Mouse (Mus musculus) lung, embryonic 15.5 days (tissue): ENCODE data around the gene Gpam. TPM values are rescaled to one million over a fixed set of nuclear protein-coding genes. Genes with fewer than 3 reads are reported as not detected.

Experiments used
- ATAC-seq: fragments of 200-750 bp; cut with Nextera tagmentation; 2 replicates; pipeline ENCODE4 v1.8.0; 2017; ENCODE audit warnings: moderate number of reproducible peaks, borderline replicate concordance; ENCODE audit not compliant: low FRiP score, low TSS enrichment; ENCODE audit errors: extremely low read depth
- H3K27ac ChIP-seq: fragments of 300-500 bp; sonication (generic); 2 replicates; pipeline ENCODE4 v1.5.1; 2015; ENCODE audit warnings: moderate library complexity, mild to moderate bottlenecking, inconsistent platforms
- H3K27me3 ChIP-seq: fragments of 300-500 bp; sonication (generic); 2 replicates; pipeline ENCODE4 v1.6.1; 2015; ENCODE audit warnings: inconsistent platforms
- H3K36me3 ChIP-seq: fragments of 300-500 bp; sonication (generic); 2 replicates; pipeline ENCODE4 v1.6.1; 2015; ENCODE audit warnings: inconsistent platforms
- H3K4me1 ChIP-seq: fragments of 300-500 bp; sonication (generic); 2 replicates; pipeline ENCODE4 v1.6.1; 2015; ENCODE audit warnings: inconsistent platforms
- H3K4me2 ChIP-seq: fragments of 300-500 bp; sonication (generic); 2 replicates; pipeline ENCODE4 v1.6.1; 2015; ENCODE audit warnings: inconsistent platforms, mild to moderate bottlenecking, moderate library complexity
- H3K4me3 ChIP-seq: fragments of 300-500 bp; sonication (generic); 2 replicates; pipeline ENCODE4 v1.5.1; 2015; ENCODE audit warnings: mild to moderate bottlenecking, inconsistent platforms
- H3K9ac ChIP-seq: fragments of 300-500 bp; sonication (generic); 2 replicates; pipeline ENCODE4 v1.6.1; 2015; ENCODE audit warnings: inconsistent platforms
- H3K9me3 ChIP-seq: fragments of 300-500 bp; sonication (generic); 2 replicates; pipeline ENCODE4 v1.6.1; 2016; ENCODE audit warnings: inconsistent platforms
- WGBS: fragments of 180-500 bp; shearing (Covaris S2); methylation state at CpG from one replicate; pipeline ENCODE4 v1.1.7; 2015; 5-methylcytosine and 5-hydroxymethylcytosine counted together
- polyA plus RNA-seq: library from polyadenylated mRNA; unstranded; fragments of >200 nt; fragmentation: Nextera tagmentation; extraction: Ambion mirVana; gene quantifications from 2 replicates; pipeline ENCODE4 v1.2.1, GENCODE M21; 2015

Gene Gpam
- polyA plus RNA-seq, 1 experiment from 2014 or later, result 29.2 TPM

DNA sequence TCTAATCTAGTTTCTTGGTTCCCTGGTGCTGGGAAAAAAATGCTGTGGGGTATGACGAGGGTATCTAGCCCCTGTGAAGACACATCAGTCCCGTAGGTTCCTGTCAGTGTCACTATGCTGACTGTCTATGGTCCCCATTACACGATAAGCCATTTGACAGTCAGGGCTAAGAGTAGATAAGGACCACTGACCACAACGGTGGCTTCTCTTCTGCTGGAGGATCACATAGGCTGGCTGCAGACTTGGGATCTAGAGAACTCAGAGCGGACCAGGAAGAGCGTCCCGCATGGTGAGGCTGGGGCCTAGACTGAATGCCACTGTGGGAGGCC lies 41.2 kb downstream of the Gpam start:
- H3K27ac ChIP-seq, result no peak overlapping the region
- peaks cover 89% of the 10 kb centered on the region for H3K36me3 ChIP-seq
- ATAC-seq, result no peak
- no peak overlapping the region for H3K4me2 ChIP-seq
- no peak overlapping the region for H3K4me3 ChIP-seq
- WGBS, result 87% methylated on average over 7 of the region's 7 CpGs
- H3K9ac ChIP-seq, result no peak overlapping the region
- H3K9me3 ChIP-seq, result no peaks in the 10 kb centered on the region
- H3K27me3 ChIP-seq, result no peaks in the 10 kb centered on the region
- peaks cover 7% of the 10 kb centered on the region; the same call in 1 of the 2 replicates for H3K4me1 ChIP-seq

- no peak overlapping the region for H3K4me3 ChIP-seq
- no peak overlapping the region for H3K27ac ChIP-seq
- no peaks in the 10 kb centered on the region for H3K27me3 ChIP-seq
- no peaks in the 10 kb centered on the region for H3K9me3 ChIP-seq
- H3K4me1 ChIP-seq, result peaks cover 2% of the 10 kb centered on the region; the same call in 1 of the 2 replicates
- H3K4me2 ChIP-seq, result no peak overlapping the region
- no peak overlapping the region for H3K9ac ChIP-seq
- WGBS, result 73% methylated on average over 4 of the region's 4 CpGs
- peaks cover 92% of the 10 kb centered on the region for H3K36me3 ChIP-seq
- no peak for ATAC-seq
Measured at GRCm38 (mm10) chr19:55084971-55085856, 41.8 kb downstream of the Gpam start.

- no peak overlapping the region for H3K9ac ChIP-seq
- no peak overlapping the region for H3K27ac ChIP-seq
- H3K36me3 ChIP-seq, result peaks cover 93% of the 10 kb centered on the region
- H3K4me2 ChIP-seq, result no peak overlapping the region
- no peaks in the 10 kb centered on the region for H3K9me3 ChIP-seq
- H3K27me3 ChIP-seq, result no peaks in the 10 kb centered on the region
- 84% methylated on average over 8 of the region's 8 CpGs for WGBS
- no peak overlapping the region for H3K4me3 ChIP-seq
- ATAC-seq, result no peak
- H3K4me1 ChIP-seq, result no peaks in the 10 kb centered on the region
Measured at GRCm38 (mm10) chr19:55076822-55077221, 50.2 kb downstream of the Gpam start.

- Histone ChIP-seq H3K9ac (no peak overlapping the region), H3K27ac (no peak overlapping the region), H3K4me3 (no peak overlapping the region), H3K27me3 (no peaks in the 10 kb centered on the region), H3K36me3 (peaks cover 96% of the 10 kb centered on the region), H3K4me2 (no peak overlapping the region), H3K4me1 (no peaks in the 10 kb centered on the region), H3K9me3 (no peaks in the 10 kb centered on the region)
- WGBS, result 89% methylated on average over 3 of the region's 3 CpGs
- no peak for ATAC-seq
Measured at GRCm38 (mm10) chr19:55073004-55073403, 54.0 kb downstream of the Gpam start.

GRCm38 (mm10) chr19:55069054-55069453 lies 58.0 kb downstream of the Gpam start:
- Histone ChIP-seq H3K9me3 (no peaks in the 10 kb centered on the region), H3K9ac (no peak overlapping the region), H3K36me3 (peaks cover 79% of the 10 kb centered on the region), H3K4me3 (no peak overlapping the region), H3K27me3 (no peaks in the 10 kb centered on the region), H3K4me1 (no peaks in the 10 kb centered on the region), H3K4me2 (no peak overlapping the region), H3K27ac (no peak overlapping the region)
- 91% methylated on average over 8 of the region's 8 CpGs for WGBS
- no peak for ATAC-seq

DNA sequence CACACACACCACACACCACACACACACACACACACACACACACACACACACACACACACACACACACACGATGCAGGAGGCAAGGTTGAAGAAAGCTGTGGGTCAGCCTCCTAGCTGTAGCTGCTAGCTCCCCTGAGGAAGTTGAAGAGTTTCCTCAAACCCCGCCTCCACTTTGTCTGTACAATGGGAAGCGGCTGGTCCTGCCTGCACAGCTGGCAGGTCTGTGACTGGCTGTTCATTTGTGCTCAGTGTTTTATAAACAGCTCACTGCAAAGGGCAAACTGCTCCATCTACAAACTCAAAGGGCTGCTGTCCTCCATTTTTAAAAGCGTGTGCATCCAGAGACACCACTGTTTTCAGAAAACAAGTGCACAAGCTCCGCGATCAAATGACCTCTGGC lies 63.8 kb downstream of the Gpam start:
- Histone ChIP-seq H3K9ac (no peak overlapping the region), H3K4me2 (peak overlapping the region; percentile 28; the same call in 1 of the 2 replicates), H3K9me3 (no peaks in the 10 kb centered on the region), H3K27ac (peak overlapping the region; percentile 39), H3K36me3 (peaks cover 24% of the 10 kb centered on the region), H3K4me3 (no peak overlapping the region), H3K27me3 (no peaks in the 10 kb centered on the region), H3K4me1 (peaks cover 14% of the 10 kb centered on the region)
- peak; percentile 66; the same call in 1 of the 2 replicates for ATAC-seq
- WGBS, result 15% methylated on average over 6 of the region's 6 CpGs

- Histone ChIP-seq H3K36me3 (peaks cover 18% of the 10 kb centered on the region), H3K4me2 (no peak overlapping the region), H3K4me1 (peaks cover 14% of the 10 kb centered on the region), H3K9ac (no peak overlapping the region), H3K27ac (no peak overlapping the region), H3K9me3 (no peaks in the 10 kb centered on the region), H3K27me3 (no peaks in the 10 kb centered on the region), H3K4me3 (no peak overlapping the region)
- no peak for ATAC-seq
- WGBS, result 76% methylated on average over 8 of the region's 8 CpGs
Measured at GRCm38 (mm10) chr19:55062501-55062900, 64.5 kb downstream of the Gpam start.

DNA sequence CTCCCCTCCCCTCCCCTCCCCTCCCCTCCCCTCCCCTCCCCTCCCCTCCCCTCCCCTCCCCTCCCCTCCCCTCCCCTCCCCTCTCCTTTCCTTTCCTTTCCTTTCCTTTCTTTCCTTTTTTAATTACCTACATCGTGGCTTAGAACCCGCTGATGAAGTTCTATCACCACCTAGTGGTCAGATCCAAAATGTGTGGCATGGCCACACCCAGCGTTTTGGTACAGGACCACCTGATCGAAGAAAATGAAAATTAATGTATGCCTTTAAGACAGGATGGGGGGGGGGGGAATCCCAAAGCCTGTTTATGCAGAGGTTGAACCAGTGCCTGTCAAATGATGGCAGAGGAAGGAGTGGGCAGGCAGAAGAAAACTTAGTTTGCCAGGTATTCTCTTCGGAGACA lies 65.1 kb downstream of the Gpam start:
- H3K27me3 ChIP-seq, result no peaks in the 10 kb centered on the region
- H3K4me3 ChIP-seq, result no peak overlapping the region
- H3K36me3 ChIP-seq, result peaks cover 13% of the 10 kb centered on the region
- H3K4me1 ChIP-seq, result peaks cover 14% of the 10 kb centered on the region
- ATAC-seq, result no peak
- no peak overlapping the region for H3K9ac ChIP-seq
- H3K4me2 ChIP-seq, result no peak overlapping the region
- no peaks in the 10 kb centered on the region for H3K9me3 ChIP-seq
- H3K27ac ChIP-seq, result no peak overlapping the region
- WGBS, result 31% methylated on average over 4 of the region's 5 CpGs

GRCm38 (mm10) chr19:55061447-55061901 lies 65.6 kb downstream of the Gpam start:
- no peak overlapping the region for H3K9ac ChIP-seq

DNA sequence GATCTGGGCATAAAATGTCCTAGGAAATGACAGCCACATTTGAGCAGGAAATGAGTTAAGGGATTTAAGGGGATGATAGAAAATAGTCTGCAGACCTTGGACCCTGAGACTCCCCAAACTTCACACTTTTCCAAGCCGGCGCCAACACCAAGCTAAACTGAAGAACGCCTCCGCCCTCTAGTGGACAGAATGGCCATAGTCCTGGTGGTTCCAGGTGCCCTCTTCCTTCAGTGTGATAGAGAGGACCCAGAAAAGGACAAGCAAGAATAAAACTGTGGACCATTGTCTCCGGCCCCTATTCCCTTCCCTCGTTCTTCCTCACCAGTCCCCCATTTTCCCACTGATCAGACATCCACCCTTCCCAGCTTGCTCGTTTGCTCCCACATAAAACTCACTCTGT lies 66.1 kb downstream of the Gpam start:
- no peak overlapping the region for H3K9ac ChIP-seq
- no peaks in the 10 kb centered on the region for H3K27me3 ChIP-seq
- H3K4me3 ChIP-seq, result peak overlapping the region; percentile 29; the same call in 1 of the 2 replicates
- 5% methylated on average over 7 of the region's 7 CpGs for WGBS
- peaks cover 3% of the 10 kb centered on the region; the same call in 1 of the 2 replicates for H3K36me3 ChIP-seq
- no peaks in the 10 kb centered on the region for H3K9me3 ChIP-seq
- peaks cover 14% of the 10 kb centered on the region for H3K4me1 ChIP-seq
- H3K27ac ChIP-seq, result no peak overlapping the region
- ATAC-seq, result no peak
- peak overlapping the region; percentile 55 for H3K4me2 ChIP-seq

More at GRCm38 (mm10) chr19:55061447-55061901, 65.6 kb downstream of the Gpam start:
- no peak overlapping the region for H3K27ac ChIP-seq
- ATAC-seq, result peak; percentile 29; the same call in 1 of the 2 replicates
- no peaks in the 10 kb centered on the region for H3K27me3 ChIP-seq
- peaks cover 8% of the 10 kb centered on the region; the same call in 1 of the 2 replicates for H3K36me3 ChIP-seq
- H3K4me1 ChIP-seq, result peaks cover 14% of the 10 kb centered on the region
- WGBS, result 9% methylated on average over 14 of the region's 14 CpGs
- H3K9me3 ChIP-seq, result no peaks in the 10 kb centered on the region
- H3K4me2 ChIP-seq, result peak overlapping the region; percentile 55
- H3K4me3 ChIP-seq, result peak overlapping the region; percentile 29

DNA sequence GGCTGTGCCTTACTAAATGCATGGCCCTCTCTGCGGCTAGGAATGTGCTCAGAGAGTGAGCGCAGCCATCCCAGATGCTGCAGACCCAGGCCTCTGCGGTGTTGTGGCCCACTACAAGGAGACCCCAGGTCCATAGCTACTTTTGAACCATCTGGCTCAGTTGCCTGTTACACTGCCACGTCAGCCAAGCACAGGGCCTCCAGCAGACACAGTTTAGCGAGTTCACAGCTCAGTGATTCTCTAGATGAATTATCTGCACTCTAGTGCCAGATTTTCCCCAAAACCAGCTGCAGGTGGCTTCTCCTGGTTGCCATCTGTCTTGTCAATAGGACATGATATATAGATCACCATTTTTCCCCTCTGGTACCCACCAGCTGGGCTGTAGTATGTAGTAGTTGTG lies 69.6 kb downstream of the Gpam start:
- ATAC-seq, result no peak
- Histone ChIP-seq H3K36me3 (no peaks in the 10 kb centered on the region), H3K4me3 (no peak overlapping the region), H3K4me2 (no peak overlapping the region), H3K27me3 (no peaks in the 10 kb centered on the region), H3K9me3 (no peaks in the 10 kb centered on the region), H3K4me1 (peaks cover 7% of the 10 kb centered on the region), H3K9ac (no peak overlapping the region), H3K27ac (no peak overlapping the region)
- 66% methylated on average over 5 of the region's 5 CpGs for WGBS

- no peaks in the 10 kb centered on the region for H3K9me3 ChIP-seq
- ATAC-seq, result no peak
Measured at GRCm38 (mm10) chr19:55055634-55056269, 71.3 kb downstream of the Gpam start.

More at GRCm38 (mm10) chr19:55055634-55056269, 71.3 kb downstream of the Gpam start:
- H3K9ac ChIP-seq, result no peak overlapping the region
- no peak overlapping the region for H3K4me2 ChIP-seq
- 82% methylated on average over 10 of the region's 10 CpGs for WGBS
- H3K27ac ChIP-seq, result no peak overlapping the region
- no peaks in the 10 kb centered on the region for H3K27me3 ChIP-seq
- H3K4me1 ChIP-seq, result no peaks in the 10 kb centered on the region
- no peak overlapping the region for H3K4me3 ChIP-seq
- H3K36me3 ChIP-seq, result no peaks in the 10 kb centered on the region
